Mouse (Mus musculus): ENCODE data around the gene Glis3. TPM values are rescaled to one million over a fixed set of nuclear protein-coding genes. Genes with fewer than 3 reads are reported as not detected.

The Glis3 gene
- total and polyA plus RNA-seq, 3 experiments: not detected

GRCm38 (mm10) chr19:28377788-28378295 is 302.0 kb downstream of the Glis3 start:
- no peaks in the 10 kb centered on the region for H3K4me1 ChIP-seq (ENCODE audit: control insufficient read depth in 1 of 2, insufficient read depth in 2 of 2, low read length in 2 of 2)
- no peak overlapping the region for H3K9ac ChIP-seq (ENCODE audit: control insufficient read depth, low read depth, low read length, poor library complexity, severe bottlenecking)
- H3K27ac ChIP-seq (ENCODE audit: control insufficient read depth, low read depth, low read length): no peak overlapping the region
- no peaks in the 10 kb centered on the region for H3K36me3 ChIP-seq (ENCODE audit: control insufficient read depth in 1 of 2, insufficient read depth in 2 of 2, low read length in 2 of 2)
- H3K79me2 ChIP-seq (ENCODE audit: control insufficient read depth, insufficient read depth, low read length, poor library complexity): no peaks in the 10 kb centered on the region
- DNase-seq (ENCODE audit: low read depth, low spot score): no peak
- no peak overlapping the region for H3K4me3 ChIP-seq (ENCODE audit: control insufficient read depth in 1 of 2, insufficient read depth in 1 of 2, low read depth in 2 of 2, low read length in 2 of 2)
- no peaks in the 10 kb centered on the region for H3K27me3 ChIP-seq (ENCODE audit: control insufficient read depth in 1 of 2, insufficient read depth in 2 of 2, low read length in 2 of 2)
- TF ChIP-seq MAX (IDR thresholded peaks at IDR 0.05; ENCODE audit: low read length) (no peak), ETS1 (IDR thresholded peaks at IDR 0.05; ENCODE audit: low read depth, low read length) (no peak), TCF12 (IDR thresholded peaks at IDR 0.05; ENCODE audit: low read depth, low read length) (no peak), MYB (IDR thresholded peaks at IDR 0.05; ENCODE audit: low read depth, low read length) (no peak), CTCF (IDR thresholded peaks at IDR 0.05 in 2 of 3, conservative IDR thresholded peaks at IDR 0.05 in 1 of 3; ENCODE audit: control insufficient read depth in 1 of 3, insufficient read depth in 1 of 3, low read depth in 2 of 3, low read length in 3 of 3, poor library complexity in 1 of 3, severe bottlenecking in 1 of 3) (no peak)
- no peaks in the 10 kb centered on the region for H3K9me3 ChIP-seq (replicated peaks; ENCODE audit: insufficient read depth, low read length)

DNA sequence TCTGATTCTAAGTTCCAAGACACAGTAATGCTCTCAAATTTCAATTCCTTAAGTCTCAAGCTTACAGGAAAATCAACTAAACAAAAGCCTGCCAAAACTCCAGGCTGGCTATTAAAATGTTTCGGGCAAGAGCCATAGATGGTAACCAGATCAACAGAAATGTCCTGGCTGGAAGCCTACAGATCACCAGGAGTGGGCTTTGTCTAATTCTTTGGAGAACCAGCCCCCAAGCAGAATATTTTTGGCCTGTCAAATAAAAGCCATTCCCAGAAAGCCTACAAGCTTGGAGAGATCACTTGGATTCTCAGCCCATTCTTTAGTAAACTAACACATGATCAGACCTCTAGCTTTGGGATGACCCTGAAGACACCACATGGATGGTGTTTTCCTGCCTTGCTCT is 303.5 kb downstream of the Glis3 start:
- H3K9ac ChIP-seq (ENCODE audit: control insufficient read depth, low read depth, low read length, poor library complexity, severe bottlenecking): no peak overlapping the region
- H3K4me1 ChIP-seq (ENCODE audit: control insufficient read depth in 1 of 2, insufficient read depth in 2 of 2, low read length in 2 of 2): no peaks in the 10 kb centered on the region
- no peak overlapping the region for H3K4me3 ChIP-seq (ENCODE audit: control insufficient read depth in 1 of 2, insufficient read depth in 1 of 2, low read depth in 2 of 2, low read length in 2 of 2)
- H3K27ac ChIP-seq (ENCODE audit: control insufficient read depth, low read depth, low read length): no peak overlapping the region
- H3K9me3 ChIP-seq (replicated peaks; ENCODE audit: insufficient read depth, low read length): no peaks in the 10 kb centered on the region
- no peaks in the 10 kb centered on the region for H3K36me3 ChIP-seq (ENCODE audit: control insufficient read depth in 1 of 2, insufficient read depth in 2 of 2, low read length in 2 of 2)
- H3K79me2 ChIP-seq (ENCODE audit: control insufficient read depth, insufficient read depth, low read length, poor library complexity): no peaks in the 10 kb centered on the region
- TF ChIP-seq POLR2AphosphoS2 (IDR thresholded peaks at IDR 0.05; ENCODE audit: low read length): no peak
- H3K27me3 ChIP-seq (ENCODE audit: control insufficient read depth in 1 of 2, insufficient read depth in 2 of 2, low read length in 2 of 2): no peaks in the 10 kb centered on the region
- no peak for DNase-seq (ENCODE audit: low read depth, low spot score)

DNA sequence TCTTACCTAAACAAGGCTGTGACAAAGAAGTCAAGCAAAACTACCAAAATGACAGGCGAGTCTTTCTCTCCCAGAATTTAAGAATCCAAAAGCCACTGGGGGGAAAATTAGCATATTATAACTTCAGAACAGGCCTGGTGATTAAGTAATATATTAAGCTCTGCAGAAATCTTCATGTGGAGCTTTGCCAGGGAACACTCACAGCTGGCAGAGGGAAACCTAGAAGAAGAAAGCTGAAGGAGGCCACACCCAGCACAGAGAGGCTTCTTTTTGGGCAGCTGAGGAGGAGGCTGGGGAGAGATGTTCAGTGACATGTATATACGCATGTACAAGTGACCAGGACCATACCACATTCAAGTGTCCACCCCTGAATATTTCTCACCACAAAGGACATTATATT is 304.1 kb downstream of the Glis3 start:
- no peak for TF ChIP-seq ZMIZ1 (IDR thresholded peaks at IDR 0.05; ENCODE audit: low read depth, low read length)
- no peak for TF ChIP-seq RAD21 (IDR thresholded peaks at IDR 0.05; ENCODE audit: low read depth, low read length)
- no peak for TF ChIP-seq USF2 (IDR thresholded peaks at IDR 0.05; ENCODE audit: borderline replicate concordance in 1 of 2, insufficient read depth in 1 of 2, low read depth in 1 of 2, low read length in 2 of 2)
- no peak for TF ChIP-seq BHLHE40 (IDR thresholded peaks at IDR 0.05; ENCODE audit: borderline replicate concordance, low read depth, low read length)
- TF ChIP-seq MAFK (IDR thresholded peaks at IDR 0.05; ENCODE audit: borderline replicate concordance, low read depth, low read length): no peak
- H3K4me3 ChIP-seq (ENCODE audit: control insufficient read depth in 1 of 2, insufficient read depth in 1 of 2, low read depth in 2 of 2, low read length in 2 of 2): no peak overlapping the region
- no peaks in the 10 kb centered on the region for H3K36me3 ChIP-seq (ENCODE audit: control insufficient read depth in 1 of 2, insufficient read depth in 2 of 2, low read length in 2 of 2)
- H3K9me3 ChIP-seq (replicated peaks; ENCODE audit: insufficient read depth, low read length): no peaks in the 10 kb centered on the region
- H3K4me1 ChIP-seq (ENCODE audit: control insufficient read depth in 1 of 2, insufficient read depth in 2 of 2, low read length in 2 of 2): no peaks in the 10 kb centered on the region
- H3K79me2 ChIP-seq (ENCODE audit: control insufficient read depth, insufficient read depth, low read length, poor library complexity): no peaks in the 10 kb centered on the region
- DNase-seq (ENCODE audit: low read depth, low spot score): no peak
- no peak overlapping the region for H3K9ac ChIP-seq (ENCODE audit: control insufficient read depth, low read depth, low read length, poor library complexity, severe bottlenecking)
- no peaks in the 10 kb centered on the region for H3K27me3 ChIP-seq (ENCODE audit: control insufficient read depth in 1 of 2, insufficient read depth in 2 of 2, low read length in 2 of 2)
- no peak overlapping the region for H3K27ac ChIP-seq (ENCODE audit: control insufficient read depth, low read depth, low read length)

Data from MEL (cell line).